Mouse (Mus musculus) embryo, embryonic 9.5 days (tissue): ENCODE results near the gene St8sia6.
"Not testable (repeated sequence)": the region's sequence is repeated elsewhere in the genome, so short reads cannot be mapped to it uniquely, and the experiment has no call there.

Experiments
- DNase-seq: peaks from one replicate; pipeline ENCODE4 v3.0.0-alpha.2; 2017; ENCODE audit errors: extremely low spot score

The St8sia6 gene

GRCm38 (mm10) chr2:13793969-13794363 lies at the start of gene St8sia6:
TSS of gene St8sia6 (minus strand) at chr2:13794064.
- DNase-seq: no peak

GRCm38 (mm10) chr2:13836310-13836709 lies 42.4 kb upstream of the St8sia6 start:
- DNase-seq: no peak

- DNase-seq: no peak
These were observed 41.1 kb upstream of the St8sia6 start for GRCm38 (mm10) chr2:13834989-13835388.

GRCm38 (mm10) chr2:13816645-13817044 lies 22.8 kb upstream of the St8sia6 start:
- no peak for DNase-seq

GRCm38 (mm10) chr2:13808593-13808992 lies 14.7 kb upstream of the St8sia6 start:
- DNase-seq: no peak

- no peak for DNase-seq
These were observed 14.1 kb upstream of the St8sia6 start for GRCm38 (mm10) chr2:13808008-13808407.

DNA sequence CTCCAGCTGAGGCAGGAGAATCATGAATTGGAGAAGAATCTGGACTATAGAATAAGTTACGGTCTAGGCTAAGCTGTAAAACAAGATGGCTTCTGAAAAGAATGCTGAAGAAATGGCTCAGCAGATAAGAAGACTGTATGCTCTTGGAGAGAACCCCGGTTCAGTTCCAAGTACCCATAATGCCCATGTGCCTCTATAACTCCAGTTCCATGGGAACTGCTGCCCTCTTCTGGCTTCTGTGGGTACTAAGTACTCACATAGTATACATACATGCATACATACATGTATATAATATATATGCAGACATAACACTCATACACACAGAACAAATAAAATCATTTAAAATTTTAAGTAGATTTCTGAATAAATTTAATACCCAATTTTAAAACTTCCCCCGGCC lies 12.3 kb upstream of the St8sia6 start:
- DNase-seq: no peak

- no peak for DNase-seq
These were observed 6.8 kb upstream of the St8sia6 start for GRCm38 (mm10) chr2:13800639-13801038.

DNA sequence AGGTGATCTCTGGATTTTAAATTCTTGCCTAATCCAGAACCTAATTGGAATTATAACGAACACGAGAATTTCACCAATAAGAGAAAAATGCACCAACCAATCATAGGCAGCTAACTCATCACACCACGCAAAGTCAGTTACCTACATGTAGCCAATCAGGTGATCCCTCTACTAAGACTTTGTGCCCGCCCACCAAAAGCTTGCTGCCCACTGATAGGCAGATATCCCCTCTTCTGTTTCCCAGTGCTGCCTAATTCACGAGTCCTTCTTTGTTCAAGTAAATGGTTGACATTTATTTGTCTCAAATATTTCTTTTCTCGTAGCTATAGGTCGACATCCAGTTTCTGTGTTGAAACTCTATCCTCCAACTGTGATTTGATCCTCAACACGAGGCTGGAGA lies 582 bp upstream of the St8sia6 start:
- DNase-seq: no peak

DNA sequence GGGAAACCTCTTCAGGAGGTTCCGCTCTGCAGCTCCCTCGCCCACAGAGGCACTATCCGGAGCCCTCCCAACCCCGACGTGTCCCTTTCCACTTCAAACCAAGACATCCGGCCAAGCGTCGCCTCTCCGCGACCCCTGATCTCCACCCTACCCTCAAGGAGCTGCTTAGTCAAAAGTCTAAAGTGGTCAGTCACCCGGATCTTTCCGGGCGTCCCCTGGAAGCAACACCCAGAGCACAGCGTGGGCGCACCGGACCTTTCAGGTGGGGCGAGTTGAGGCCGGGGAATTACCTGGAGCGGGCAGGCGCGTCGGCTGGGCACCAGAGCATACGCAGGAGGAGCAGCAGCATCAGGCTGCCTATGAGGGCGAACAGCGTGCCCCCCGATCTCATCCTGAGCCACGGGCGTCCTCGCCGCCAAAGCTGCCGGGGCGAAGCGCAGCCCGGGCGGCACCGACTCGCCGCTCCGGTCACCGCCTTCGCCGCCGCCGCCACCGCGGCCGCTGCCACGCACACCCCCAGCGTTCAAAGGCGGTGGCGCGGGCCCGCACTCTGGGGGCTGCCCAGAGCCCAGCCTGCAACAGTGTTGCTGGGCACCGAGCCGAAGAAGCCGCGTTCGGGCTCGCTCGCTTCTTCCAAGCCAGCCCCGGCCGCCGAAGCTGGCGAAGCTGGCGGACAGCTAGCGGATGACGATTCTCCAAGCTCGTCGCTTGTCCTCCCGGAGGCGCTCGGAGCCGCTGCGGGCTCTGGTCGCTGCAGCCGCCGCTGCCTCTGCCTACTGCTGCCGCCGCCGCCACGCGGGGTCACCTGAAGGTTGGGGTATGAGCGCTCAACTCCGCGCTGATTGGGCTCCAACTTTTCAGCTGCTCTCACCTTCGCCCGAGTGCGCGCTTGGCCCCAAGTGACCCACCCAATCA lies 553 bp downstream of the St8sia6 start:
- peak; percentile 67 for DNase-seq

GRCm38 (mm10) chr2:13792256-13793005 lies 1.4 kb downstream of the St8sia6 start:
- peak; percentile 23 for DNase-seq

DNA sequence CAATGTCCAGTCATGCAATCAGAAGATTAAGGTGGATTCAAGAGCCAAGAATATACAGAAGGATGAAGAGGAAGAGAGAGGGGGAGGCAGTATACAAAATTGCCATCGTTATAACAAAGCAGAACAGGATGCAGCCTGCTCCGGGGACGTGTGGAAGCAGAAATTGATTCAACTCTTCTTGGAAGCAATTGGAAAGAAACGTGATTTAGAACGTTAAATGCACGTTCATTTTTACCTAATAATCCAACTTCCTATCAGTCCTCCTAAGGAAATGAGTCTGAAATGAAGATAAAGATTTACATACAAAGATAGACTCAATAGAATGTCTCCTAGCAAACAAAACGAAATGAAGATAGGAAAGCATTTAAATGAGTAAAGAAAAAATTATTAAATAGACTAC lies 2.3 kb downstream of the St8sia6 start:
- DNase-seq: no peak

GRCm38 (mm10) chr2:13789365-13789764 lies 4.5 kb downstream of the St8sia6 start:
- no peak for DNase-seq

DNA sequence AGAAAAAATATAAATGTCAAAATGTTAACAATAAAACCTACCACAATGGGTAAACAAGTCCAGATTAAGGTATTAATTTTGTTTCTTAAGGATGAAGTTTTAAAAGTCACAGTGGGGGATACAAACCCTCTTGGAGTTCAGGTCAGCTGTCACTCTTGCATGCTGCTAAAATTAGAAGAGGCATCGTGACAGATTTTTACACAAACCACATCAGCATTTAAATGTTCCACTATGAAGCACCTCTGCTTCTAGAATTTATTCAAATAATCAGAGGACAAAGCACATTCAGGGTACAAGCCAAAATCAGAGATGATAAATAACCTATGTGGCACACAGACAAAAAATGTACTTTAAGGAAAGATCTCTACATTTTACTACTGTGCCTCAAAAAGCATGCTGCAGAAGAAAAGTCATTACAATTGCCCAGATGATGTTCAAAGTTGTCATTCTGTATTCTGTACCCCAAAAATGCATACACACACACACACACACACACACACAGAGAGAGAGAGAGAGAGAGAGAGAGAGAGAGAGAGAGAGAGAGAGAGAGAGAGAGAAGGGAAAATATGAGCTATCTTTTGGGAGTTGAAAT lies 7.2 kb downstream of the St8sia6 start:
- DNase-seq: no peak

DNA sequence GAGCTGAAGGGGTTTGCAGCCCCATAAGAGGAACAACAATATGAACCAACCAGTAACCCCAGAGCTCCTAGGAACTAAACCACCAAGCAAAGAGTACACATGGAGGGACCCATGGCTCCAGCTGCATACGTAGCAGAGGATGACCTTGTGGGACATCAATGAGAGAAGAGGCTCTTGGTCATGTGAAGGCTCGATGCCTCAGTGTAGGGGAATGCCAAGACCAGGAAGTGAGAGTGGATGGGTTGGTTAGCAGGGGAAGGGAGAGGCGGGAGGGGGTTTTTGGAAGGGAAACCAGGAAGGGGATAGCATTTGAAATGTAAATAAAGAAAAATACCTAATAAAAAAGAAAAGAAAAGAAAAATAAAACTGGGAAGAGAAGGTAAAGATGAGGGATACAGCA lies 7.9 kb downstream of the St8sia6 start:
- DNase-seq: not testable (repeated sequence)

- no peak for DNase-seq
These were observed 8.6 kb downstream of the St8sia6 start for GRCm38 (mm10) chr2:13785247-13785646.

- DNase-seq: no peak
These were observed 9.4 kb downstream of the St8sia6 start for GRCm38 (mm10) chr2:13784448-13784847.

GRCm38 (mm10) chr2:13777032-13777431 lies 16.8 kb downstream of the St8sia6 start:
- no peak for DNase-seq

GRCm38 (mm10) chr2:13776453-13776852 lies 17.4 kb downstream of the St8sia6 start:
- no peak for DNase-seq

DNA sequence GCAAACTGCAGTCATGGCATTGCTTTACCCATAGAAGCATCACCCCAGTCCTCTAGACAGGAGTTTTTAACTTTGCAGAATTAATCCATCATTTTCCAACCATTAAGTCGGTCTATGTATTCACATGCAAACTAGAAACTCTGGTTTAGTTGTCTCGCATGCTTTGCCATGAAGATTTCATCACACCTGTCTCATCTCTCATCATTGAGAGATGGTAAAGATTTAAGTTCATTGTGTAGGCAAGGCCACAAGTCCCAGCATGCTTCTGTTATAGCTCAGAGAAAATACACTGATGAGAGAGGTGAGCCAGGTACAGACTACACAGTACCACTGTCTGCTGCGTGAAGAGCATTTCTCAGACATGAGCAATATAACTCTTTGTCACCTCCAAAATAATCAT lies 18.8 kb downstream of the St8sia6 start:
- DNase-seq: no peak

DNA sequence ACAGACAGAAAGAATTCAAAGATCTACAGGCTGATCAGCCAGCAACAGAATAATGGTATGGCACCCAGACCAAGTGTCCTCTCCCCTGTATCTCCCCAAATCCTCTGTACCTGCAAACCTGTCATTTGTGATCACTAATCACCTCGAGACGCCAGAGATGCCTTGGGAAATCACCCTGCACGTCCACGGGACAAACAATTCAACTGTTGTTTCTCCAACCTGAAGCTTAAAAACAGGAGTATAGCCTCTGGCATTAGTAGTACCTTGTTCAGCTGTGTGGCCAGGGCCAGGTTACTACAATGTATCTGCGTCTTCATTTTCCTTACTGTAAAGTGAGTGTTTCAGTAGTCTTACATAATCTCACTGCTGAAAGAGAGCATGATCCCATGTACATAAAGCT lies 25.3 kb downstream of the St8sia6 start:
- DNase-seq: no peak
